In genomic region chrX:48345385-48345932, GRCm38 (mm10) we compare ENCODE assay signal across 8 mouse cellular contexts. TPM values are rescaled to one million over a fixed set of nuclear protein-coding genes. Genes with fewer than 3 reads are reported as not detected.
DNase-seq lines count a peak whose midpoint lies in the region; ATAC-seq and TF ChIP-seq lines count a peak whose summit lies in the region.

No protein-coding gene starts in this region.

- TF ChIP-seq CTCF in E14TG2a.4 (conservative IDR thresholded peaks at IDR 0.05; ENCODE audit: low read length), result no peak

- no peak for ATAC-seq in heart, embryonic 16.5 days (replicated peaks; ENCODE audit: extremely low read depth, insufficient read depth, low FRiP score)
- no peak for ATAC-seq in midbrain, embryonic 14.5 days (ENCODE audit: low FRiP score, low TSS enrichment)

- H3K4me2 ChIP-seq in heart, embryonic 16.5 days (ENCODE audit: low read depth, low read length), result peak overlapping the region; percentile 85
- peak overlapping the region; percentile 67 for H3K4me2 ChIP-seq in midbrain, embryonic 14.5 days (ENCODE audit: low read length)

- 6% methylated on average over 29 of the region's 45 CpGs for WGBS in heart, embryonic 16.5 days
- 9% methylated on average over 25 of the region's 45 CpGs for WGBS in limb, embryonic 10.5 days
- WGBS in midbrain, embryonic 14.5 days, result 19% methylated on average over 24 of the region's 45 CpGs

- H3K4me1 ChIP-seq in E14TG2a.4 (replicated peaks; ENCODE audit: low read depth, low read length), result peaks cover 21% of the 10 kb centered on the region
- H3K4me1 ChIP-seq in heart, embryonic 16.5 days (ENCODE audit: control insufficient read depth, insufficient read depth, low read length), result no peaks in the 10 kb centered on the region
- H3K4me1 ChIP-seq in limb, embryonic 10.5 days, result peaks cover 10% of the 10 kb centered on the region; the same call in 1 of the 2 replicates
- H3K4me1 ChIP-seq in midbrain, embryonic 14.5 days (ENCODE audit: control insufficient read depth, insufficient read depth, low read length), result no peaks in the 10 kb centered on the region

- H3K9ac ChIP-seq in heart, embryonic 16.5 days (ENCODE audit: low read length), result peak overlapping the region; percentile 74
- peak overlapping the region; percentile 63 for H3K9ac ChIP-seq in midbrain, embryonic 14.5 days (replicated peaks; ENCODE audit: low read length)

- H3K9me3 ChIP-seq in E14TG2a.4 (ENCODE audit: low read length), result no peaks in the 10 kb centered on the region
- no peaks in the 10 kb centered on the region for H3K9me3 ChIP-seq in heart, embryonic 16.5 days (replicated peaks; ENCODE audit: control insufficient read depth, low read length)
- H3K9me3 ChIP-seq in limb, embryonic 10.5 days (replicated peaks), result no peaks in the 10 kb centered on the region
- no peaks in the 10 kb centered on the region for H3K9me3 ChIP-seq in midbrain, embryonic 14.5 days (ENCODE audit: control insufficient read depth, low read length)

- no peaks in the 10 kb centered on the region for H3K36me3 ChIP-seq in E14TG2a.4 (ENCODE audit: insufficient read depth, low read length)
- H3K36me3 ChIP-seq in heart, embryonic 16.5 days (ENCODE audit: control insufficient read depth, insufficient read depth), result no peaks in the 10 kb centered on the region
- H3K36me3 ChIP-seq in limb, embryonic 10.5 days, result 0 out of 2 replicates have a peak, but pooled peaks cover 2% of the 10 kb centered on the region
- H3K36me3 ChIP-seq in midbrain, embryonic 14.5 days (ENCODE audit: control insufficient read depth, insufficient read depth, low read length), result no peaks in the 10 kb centered on the region

- peaks cover 60% of the 10 kb centered on the region for H3K27me3 ChIP-seq in E14TG2a.4 (ENCODE audit: insufficient read depth, low read length)
- H3K27me3 ChIP-seq in heart, embryonic 16.5 days (ENCODE audit: control insufficient read depth, insufficient read depth, low read length), result 0 out of 2 replicates have a peak, but pooled peaks cover 3% of the 10 kb centered on the region
- peaks cover 61% of the 10 kb centered on the region for H3K27me3 ChIP-seq in limb, embryonic 10.5 days (ENCODE audit: low read depth, poor library complexity, severe bottlenecking)
- H3K27me3 ChIP-seq in midbrain, embryonic 14.5 days (ENCODE audit: control insufficient read depth, insufficient read depth, low read length), result no peaks in the 10 kb centered on the region

- peak; percentile 2 for DNase-seq in A20 (ENCODE audit: low read depth, low spot score)
- DNase-seq in embryo, embryonic 10 days (ENCODE audit: low spot score), result peak; percentile 4
- DNase-seq in limb, embryonic 10.5 days (ENCODE audit: low spot score), result peak; percentile 50
- peak; percentile 42 for DNase-seq in midbrain, embryonic 14.5 days
- DNase-seq in thymus, postnatal 25 days, result peak; percentile 39
- no peak for DNase-seq in urinary bladder, postnatal 36 days (ENCODE audit: low spot score in 2 of 2)

- H3K4me3 ChIP-seq in E14TG2a.4 (replicated peaks; ENCODE audit: low read length), result peak overlapping the region; percentile 70
- H3K4me3 ChIP-seq in heart, embryonic 16.5 days (ENCODE audit: low read length), result peak overlapping the region; percentile 67
- H3K4me3 ChIP-seq in limb, embryonic 10.5 days, result peak overlapping the region; percentile 64
- H3K4me3 ChIP-seq in midbrain, embryonic 14.5 days (replicated peaks; ENCODE audit: low read depth, low read length), result peak overlapping the region; percentile 52

- no peak overlapping the region for H3K27ac ChIP-seq in heart, embryonic 16.5 days (ENCODE audit: low read length)
- H3K27ac ChIP-seq in limb, embryonic 10.5 days, result peak overlapping the region; percentile 83
- H3K27ac ChIP-seq in midbrain, embryonic 14.5 days (replicated peaks; ENCODE audit: low read depth, low read length), result peak overlapping the region; percentile 76

RNA-seq across cellular contexts. Expression of gene Bcorl1, which starts 4.3 kb away (rescaled TPM):
- 3.4 and 3.6 TPM in 2 replicates for polyA plus RNA-seq in heart, embryonic 16.5 days (2015; fragmentation: Nextera tagmentation; extraction: Ambion mirVana)
- 3.9 and 4.4 TPM in 2 replicates for polyA plus RNA-seq in limb, embryonic 10.5 days (2016; fragmentation: Nextera tagmentation; extraction: Ambion mirVana)
- 7.8 and 7.9 TPM in 2 replicates for polyA plus RNA-seq in midbrain, embryonic 14.5 days (2014; fragmentation: Nextera tagmentation; extraction: Ambion mirVana)

Comparison
In these comparisons a context has a peak if more than half of its experiments do, and no peak if none do; other contexts are left out.
1. DNase-seq: peak in A20 (single experiment), embryo, embryonic 10 days (single experiment), limb, embryonic 10.5 days (single experiment), midbrain, embryonic 14.5 days (single experiment) and thymus, postnatal 25 days (single experiment); none in urinary bladder, postnatal 36 days (0 of 2).
2. Peak in every context shown above with its lines, with median percentiles within 50 percentile points of each other: H3K4me3 ChIP-seq.